Mouse (Mus musculus) cortical plate, adult 2 months (tissue): ENCODE results near the gene Smim13.

Experiments
- CTCF ChIP-seq: fragments of 200-500 bp; IDR thresholded peaks from 2 replicates; pipeline ENCODE4 v1.5.1; 2011; ENCODE audit warnings: mild to moderate bottlenecking, control low read depth, low read length; ENCODE audit not compliant: insufficient read depth; ENCODE audit errors: extremely low read depth
- POLR2A ChIP-seq: fragments of 200-500 bp; IDR thresholded peaks from 2 replicates; pipeline ENCODE4 v1.6.1; 2011; ENCODE audit warnings: mild to moderate bottlenecking, low read length, control low read depth; ENCODE audit not compliant: insufficient read depth; ENCODE audit errors: extremely low read depth

DNA sequence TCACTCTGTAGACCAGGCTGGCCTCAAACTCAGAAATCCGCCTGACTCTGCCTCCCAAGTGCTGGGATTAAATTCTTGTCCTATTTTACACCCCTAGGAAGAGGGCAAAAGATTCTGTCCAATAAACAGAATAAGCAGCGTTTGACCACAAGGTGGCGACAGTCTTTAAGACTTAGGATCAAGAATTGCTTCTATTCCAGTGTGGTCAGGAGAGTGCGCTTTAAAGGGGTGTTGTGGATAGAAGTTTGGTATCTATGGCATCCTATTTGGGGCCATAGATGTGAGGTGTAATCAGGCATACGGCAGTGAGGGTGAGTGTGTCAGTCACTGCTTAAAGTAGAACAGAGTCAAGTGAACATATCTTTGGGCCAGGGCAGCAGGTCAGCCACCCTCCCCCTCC is 33.6 kb downstream of the Smim13 start:
- TF ChIP-seq CTCF, result peak; percentile 66
- no peak for TF ChIP-seq POLR2A
